Mouse (Mus musculus): Measurements from ENCODE around the gene Rnf213.

DNA sequence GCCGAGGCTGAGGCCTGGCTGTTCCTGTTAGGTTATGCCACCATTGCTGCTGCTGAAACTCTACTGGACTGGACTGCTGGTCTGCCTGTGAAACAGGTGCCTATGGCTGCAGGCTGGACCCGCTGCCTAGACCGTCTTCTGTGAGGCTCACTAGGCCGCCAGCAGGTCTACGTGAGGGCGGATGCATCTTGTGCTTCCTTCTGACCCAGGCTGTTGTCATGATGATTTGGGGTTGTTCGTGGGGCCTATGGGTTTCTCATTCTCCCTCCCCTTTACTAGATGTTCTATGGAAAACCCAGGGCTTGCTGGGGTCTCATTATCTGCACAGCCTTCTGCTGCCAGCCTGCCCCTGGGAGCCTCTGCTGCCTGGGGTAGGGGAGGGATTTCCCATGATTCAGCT, 3.6 kb downstream of the Rnf213 start:
- TF ChIP-seq POLR2A (IDR thresholded peaks at IDR 0.05; ENCODE audit: low read depth, low read length) = no peak
- TF ChIP-seq CTCF (IDR thresholded peaks at IDR 0.05; ENCODE audit: extremely low read depth, insufficient read length, insufficient replicate concordance, low read depth, low read length) = no peak

Data from small intestine, adult 2 months (tissue).